Mouse (Mus musculus) thymus, adult 2 months (tissue): ENCODE data around the gene Eif3g. TPM values are rescaled to one million over a fixed set of nuclear protein-coding genes. Genes with fewer than 3 reads are reported as not detected.

Experiments used
- DNase-seq: peaks from one replicate; pipeline ENCODE4 v3.0.0; 2021
- H3K27ac ChIP-seq: fragments of 200-500 bp; 2 replicates; pipeline ENCODE4 v1.5.1; 2012; ENCODE audit warnings: low read length, control low read depth; ENCODE audit not compliant: control insufficient read depth, insufficient read depth
- H3K27me3 ChIP-seq: fragments of 200-500 bp; 2 replicates; pipeline ENCODE4 v1.6.1; 2012; ENCODE audit warnings: mild to moderate bottlenecking, low read length, moderate library complexity, mixed read lengths; ENCODE audit not compliant: control insufficient read depth, insufficient read depth
- H3K36me3 ChIP-seq: fragments of 200-500 bp; 2 replicates; pipeline ENCODE4 v1.6.1; 2012; ENCODE audit warnings: mild to moderate bottlenecking, low read length, moderate library complexity; ENCODE audit not compliant: control insufficient read depth, insufficient read depth
- H3K4me1 ChIP-seq: fragments of 200-500 bp; replicated peaks from 2 replicates; pipeline ENCODE4 v1.6.1; 2012; ENCODE audit warnings: low read length; ENCODE audit not compliant: control insufficient read depth, insufficient read depth
- H3K4me3 ChIP-seq: fragments of 200-500 bp; 2 replicates; pipeline ENCODE4 v1.5.1; 2012; ENCODE audit warnings: mild to moderate bottlenecking, low read length, control low read depth, moderate library complexity; ENCODE audit not compliant: control insufficient read depth, insufficient read depth
- CTCF ChIP-seq: fragments of 200-500 bp; IDR thresholded peaks from 2 replicates; pipeline ENCODE4 v1.5.1; 2012; ENCODE audit warnings: mild to moderate bottlenecking, control low read depth, low read length, moderate library complexity, borderline replicate concordance; ENCODE audit not compliant: control insufficient read depth, poor library complexity, insufficient read depth; ENCODE audit errors: extremely low read depth
- POLR2A ChIP-seq: fragments of 200-500 bp; IDR thresholded peaks from 2 replicates; pipeline ENCODE4 v1.6.1; 2012; ENCODE audit warnings: mild to moderate bottlenecking, low read length, control low read depth, moderate library complexity; ENCODE audit not compliant: control insufficient read depth, poor library complexity, insufficient read depth; ENCODE audit errors: extremely low read depth
- WGBS: fragments of 180-500 bp; shearing (Covaris S2); methylation state at CpG from one replicate; pipeline ENCODE4 v1.1.7; 2018; 5-methylcytosine and 5-hydroxymethylcytosine counted together
- polyA plus RNA-seq: library from polyadenylated mRNA; depleted of rRNA; stranded (reverse); fragments of >200 nt; gene quantifications from 2 replicates; pipeline ENCODE4 v1.2.3, GENCODE M21; 2012; rRNA removed

Gene Eif3g
- polyA plus RNA-seq = 137 and 140 TPM in 2 replicates

DNA sequence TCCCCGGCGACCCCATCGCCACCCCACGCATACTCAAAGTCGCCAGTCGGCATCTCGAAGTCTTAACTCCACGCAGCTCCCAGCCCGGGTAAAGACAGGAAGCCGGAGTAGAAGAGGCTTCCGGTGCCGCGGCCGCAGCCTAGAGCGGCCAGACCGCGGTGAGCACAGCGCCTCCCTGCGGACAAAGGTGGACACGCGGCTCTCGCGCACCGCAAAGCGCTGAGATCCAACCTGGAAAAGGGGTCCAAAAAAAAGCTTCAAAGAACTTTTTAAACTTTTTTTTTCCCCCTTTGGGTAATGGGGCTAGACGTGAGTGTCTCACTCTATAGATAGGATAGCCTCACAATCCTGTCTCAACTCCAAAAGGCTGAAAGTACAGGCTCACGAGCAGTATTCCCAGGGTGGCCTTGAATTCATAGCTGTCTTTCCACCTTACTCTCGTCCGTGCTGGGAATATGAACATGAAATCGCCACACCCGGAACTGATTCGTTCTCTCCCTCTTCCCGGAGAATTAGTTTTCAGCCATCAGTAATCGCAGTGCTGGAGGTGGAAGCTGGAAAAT, at the start of gene Eif3g:
Eif3g (minus strand) TSS at position 113 of the 563 bp plus-strand sequence.
- TF ChIP-seq CTCF = peak; percentile 95
- peak; percentile 65; the same call in 1 of the 2 replicates for TF ChIP-seq POLR2A
- Histone ChIP-seq H3K4me1 (peaks cover 12% of the 10 kb centered on the region), H3K27ac (no peak within 1 kb of the TSS), H3K4me3 (peak within 1 kb of the TSS; percentile 85), H3K36me3 (peaks cover 25% of the 10 kb centered on the region), H3K27me3 (no peaks in the 10 kb centered on the region)
- 8% methylated on average over 34 of the region's 34 CpGs for WGBS
- peak; percentile 83 for DNase-seq

DNA sequence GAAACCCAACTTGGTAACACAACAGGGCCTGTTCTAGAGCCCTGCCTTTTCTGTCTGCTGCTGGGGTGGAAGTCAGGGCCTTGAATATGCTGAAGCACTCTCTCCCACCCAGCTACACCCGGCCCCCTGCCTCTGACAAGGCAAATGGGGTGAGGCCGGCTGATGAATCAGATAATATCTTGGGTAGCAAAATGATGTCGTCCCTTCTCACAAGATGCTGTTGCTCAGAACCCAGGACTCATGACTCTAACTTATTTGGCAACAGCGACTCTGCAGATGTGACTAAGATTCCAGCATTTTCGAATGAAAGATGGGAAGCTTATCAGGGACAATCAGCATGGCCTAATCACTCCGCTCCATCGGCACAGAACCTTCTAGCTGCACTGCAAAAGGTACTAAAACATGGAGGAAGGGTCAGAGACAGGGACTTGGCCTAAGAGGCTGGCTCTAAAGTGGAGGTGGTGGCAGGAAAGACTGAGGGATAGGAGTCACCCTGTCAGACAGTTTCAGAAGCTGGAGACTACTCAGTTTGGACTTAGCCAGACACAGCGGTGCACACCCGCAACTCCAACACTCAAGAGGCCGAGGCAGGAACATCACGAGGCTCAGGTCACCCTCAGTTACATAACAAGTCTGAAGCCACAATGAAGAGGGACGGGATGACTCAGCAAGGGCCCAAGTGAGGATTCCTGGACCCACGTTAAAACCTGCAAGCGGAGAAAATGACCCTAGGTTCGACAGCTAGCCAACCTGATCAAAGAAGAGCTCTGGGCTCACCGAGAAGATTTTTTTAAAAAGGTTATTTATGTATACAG, 47.9 kb upstream of the Eif3g start:
- H3K4me1 ChIP-seq = peaks cover 14% of the 10 kb centered on the region
- WGBS = 87% methylated on average over 16 of the region's 16 CpGs
- H3K27me3 ChIP-seq = no peaks in the 10 kb centered on the region
- no peak for DNase-seq
- TF ChIP-seq CTCF (no peak), POLR2A (no peak)
- H3K27ac ChIP-seq = no peak overlapping the region
- H3K36me3 ChIP-seq = peaks cover 9% of the 10 kb centered on the region
- H3K4me3 ChIP-seq = no peak overlapping the region

DNA sequence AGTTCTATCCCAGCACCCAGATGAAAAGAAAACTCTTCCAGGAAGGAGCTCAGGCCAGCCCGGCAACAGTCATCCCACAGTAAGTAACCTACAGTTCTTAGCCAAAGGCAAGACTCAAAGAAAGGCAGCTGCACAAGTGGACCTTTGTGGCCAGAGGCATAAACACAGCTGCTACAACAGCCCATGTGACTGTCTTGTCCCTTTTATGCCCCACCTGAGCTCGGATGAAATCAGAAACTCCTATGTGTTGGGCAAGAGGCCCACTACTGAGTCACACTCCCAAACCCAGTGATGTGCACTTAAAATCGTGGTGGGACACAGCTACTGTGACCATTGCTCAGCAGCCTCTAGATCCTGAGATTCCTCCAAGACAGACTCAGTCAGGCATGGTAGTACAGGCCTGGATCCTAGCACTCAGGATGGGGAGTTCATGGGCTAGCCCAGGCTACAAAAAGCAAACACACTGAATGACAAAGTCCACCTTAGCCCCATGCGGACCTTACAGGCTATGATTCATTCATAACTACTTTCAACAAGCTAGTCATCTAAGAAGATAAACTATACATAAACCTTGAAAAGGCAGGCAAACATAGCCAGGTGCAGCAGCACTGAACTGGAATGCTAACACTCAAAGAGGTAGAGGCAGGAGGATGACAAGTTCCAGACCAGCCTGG, 46.4 kb upstream of the Eif3g start:
- peaks cover 12% of the 10 kb centered on the region for H3K4me1 ChIP-seq
- 81% methylated on average over 4 of the region's 4 CpGs for WGBS
- DNase-seq = no peak
- H3K4me3 ChIP-seq = no peak overlapping the region
- TF ChIP-seq CTCF = no peak
- no peak for TF ChIP-seq POLR2A
- H3K36me3 ChIP-seq = peaks cover 23% of the 10 kb centered on the region
- no peak overlapping the region for H3K27ac ChIP-seq
- no peaks in the 10 kb centered on the region for H3K27me3 ChIP-seq

DNA sequence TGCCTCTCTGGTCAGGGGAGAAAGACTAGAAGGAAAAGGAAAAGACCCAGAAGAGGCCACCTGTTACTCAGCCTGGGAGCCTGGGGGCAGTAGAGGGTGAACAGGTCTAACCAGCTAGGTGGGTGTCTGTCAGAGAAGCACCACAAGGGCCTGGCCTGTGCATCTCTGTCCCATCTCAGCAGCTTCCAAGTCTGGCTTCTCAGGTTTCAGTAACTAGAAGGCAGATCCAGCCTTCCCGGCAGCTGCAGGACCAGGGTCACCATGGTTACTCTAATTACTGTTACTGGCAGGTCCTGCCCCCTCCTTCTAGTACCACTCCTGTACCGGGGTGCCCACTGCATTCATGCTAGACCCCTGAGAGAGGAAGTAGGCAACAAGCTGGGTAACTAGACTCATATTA, 45.5 kb upstream of the Eif3g start:
- Histone ChIP-seq H3K4me3 (no peak overlapping the region), H3K27me3 (no peaks in the 10 kb centered on the region), H3K4me1 (peaks cover 10% of the 10 kb centered on the region), H3K27ac (no peak overlapping the region), H3K36me3 (peaks cover 31% of the 10 kb centered on the region)
- 90% methylated on average over 2 of the region's 2 CpGs for WGBS
- DNase-seq = no peak
- TF ChIP-seq POLR2A (no peak), CTCF (no peak)

DNA sequence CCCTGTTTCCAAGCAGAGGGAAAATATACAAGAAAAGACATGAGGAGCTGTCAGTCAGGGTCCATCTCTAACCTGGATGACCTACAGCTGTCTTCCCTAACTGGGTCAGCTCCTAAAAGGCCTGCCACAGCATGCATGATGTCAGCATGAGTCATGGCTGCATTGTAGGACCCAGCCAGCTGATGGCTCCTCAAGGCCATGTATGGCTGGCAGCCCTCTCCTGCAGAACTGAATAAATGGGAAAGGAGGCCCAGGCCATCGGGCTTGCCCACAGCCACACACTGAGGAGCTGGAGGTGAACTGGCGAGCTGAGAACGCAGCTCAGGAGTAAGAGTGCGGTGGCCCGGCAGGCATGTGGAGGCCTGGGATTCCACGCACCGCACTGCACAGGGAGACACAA, 45.0 kb upstream of the Eif3g start:
- peaks cover 7% of the 10 kb centered on the region; the same call in 1 of the 2 replicates for H3K4me1 ChIP-seq
- no peak overlapping the region for H3K4me3 ChIP-seq
- H3K36me3 ChIP-seq = peaks cover 32% of the 10 kb centered on the region
- no peak overlapping the region for H3K27ac ChIP-seq
- no peak for TF ChIP-seq POLR2A
- TF ChIP-seq CTCF = no peak
- H3K27me3 ChIP-seq = no peaks in the 10 kb centered on the region
- 93% methylated on average over 7 of the region's 7 CpGs for WGBS
- DNase-seq = no peak

DNA sequence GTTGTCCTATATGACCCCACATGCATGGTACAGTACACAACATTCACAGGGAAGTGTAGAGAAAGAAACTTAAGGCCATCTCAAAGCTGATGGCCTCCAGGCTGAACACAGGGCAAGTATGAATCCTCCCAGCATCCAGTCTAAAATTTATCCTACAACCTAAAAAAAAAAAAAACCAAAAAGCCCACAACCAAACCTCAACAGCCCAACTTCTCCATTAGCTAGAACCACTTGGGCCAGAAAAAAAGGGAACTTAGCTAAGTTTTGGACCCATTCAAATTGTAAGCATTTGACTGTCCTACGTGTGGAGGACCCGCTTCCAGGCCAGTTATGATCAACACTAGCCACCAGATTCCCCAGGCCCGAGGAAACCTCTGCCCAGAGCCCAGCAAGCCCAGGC, 24.8 kb upstream of the Eif3g start:
- peaks cover 100% of the 10 kb centered on the region for H3K36me3 ChIP-seq
- H3K4me1 ChIP-seq = no peaks in the 10 kb centered on the region
- TF ChIP-seq POLR2A (no peak), CTCF (no peak)
- WGBS = 92% methylated on average over 3 of the region's 3 CpGs
- H3K27me3 ChIP-seq = no peaks in the 10 kb centered on the region
- H3K27ac ChIP-seq = no peak overlapping the region
- no peak overlapping the region for H3K4me3 ChIP-seq
- no peak for DNase-seq
